Mouse (Mus musculus): Measurements from ENCODE around the gene Fam161a. TPM values are rescaled to one million over a fixed set of nuclear protein-coding genes. Genes with fewer than 3 reads are reported as not detected.

The Fam161a gene
- polyA plus RNA-seq, 1 experiment from 2014 or later, result 9.0 TPM

DNA sequence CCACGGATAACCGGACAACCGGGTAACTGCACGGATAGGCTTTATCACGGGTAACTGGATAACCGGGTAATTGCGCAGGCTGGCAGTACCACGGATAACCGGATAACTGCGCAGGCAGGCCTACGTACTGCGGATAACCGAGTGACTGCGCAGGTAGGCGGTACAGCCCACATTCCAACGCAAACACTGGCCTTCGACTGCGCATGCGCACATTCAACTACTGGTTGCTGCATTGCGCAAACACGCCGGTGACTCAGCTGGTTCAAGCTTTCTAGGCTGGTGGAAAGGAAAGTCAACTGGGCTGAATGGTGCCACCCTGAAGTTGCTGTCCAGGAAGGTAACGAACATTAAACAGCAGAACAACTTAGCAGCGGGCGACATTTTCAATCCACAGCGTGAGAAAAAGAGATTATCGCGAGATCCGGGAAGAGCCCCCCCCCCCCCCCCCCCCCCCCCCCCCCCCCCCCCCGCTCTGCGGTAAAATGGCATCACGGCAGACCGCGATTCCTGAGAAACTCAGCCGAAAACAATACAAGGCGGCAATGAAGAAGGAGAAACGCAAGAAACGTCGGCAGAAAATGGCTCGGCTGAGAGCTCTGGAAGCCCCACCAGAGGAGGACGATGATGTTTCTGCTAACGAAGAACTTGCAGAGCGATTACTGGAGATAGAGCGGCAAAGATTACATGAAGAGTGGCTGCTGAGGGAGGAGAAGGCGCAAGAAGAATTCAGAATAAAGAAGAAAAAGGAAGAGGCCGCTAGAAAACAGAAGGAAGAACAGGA, 34.4 kb upstream of the Fam161a start:
- Histone ChIP-seq H3K4me3 (replicated peaks; ENCODE audit: low read length) (peak overlapping the region; percentile 53), H3K4me1 (replicated peaks; ENCODE audit: control insufficient read depth, insufficient read depth, low read length) (peaks cover 30% of the 10 kb centered on the region), H3K9ac (peak overlapping the region; percentile 72), H3K27ac (peak overlapping the region; percentile 82), H3K9me3 (ENCODE audit: control insufficient read depth, low read length) (peaks cover 44% of the 10 kb centered on the region), H3K36me3 (replicated peaks; ENCODE audit: control insufficient read depth, insufficient read depth) (peaks cover 24% of the 10 kb centered on the region), H3K27me3 (ENCODE audit: control insufficient read depth, insufficient read depth, low read length) (no peaks in the 10 kb centered on the region), H3K4me2 (replicated peaks) (peak overlapping the region; percentile 66)
- ATAC-seq (ENCODE audit: low FRiP score) (peak; percentile 69), DNase-seq (ENCODE audit: low spot score) (peak; percentile 75)
- WGBS, result 48% methylated on average over 43 of the region's 46 CpGs

DNA sequence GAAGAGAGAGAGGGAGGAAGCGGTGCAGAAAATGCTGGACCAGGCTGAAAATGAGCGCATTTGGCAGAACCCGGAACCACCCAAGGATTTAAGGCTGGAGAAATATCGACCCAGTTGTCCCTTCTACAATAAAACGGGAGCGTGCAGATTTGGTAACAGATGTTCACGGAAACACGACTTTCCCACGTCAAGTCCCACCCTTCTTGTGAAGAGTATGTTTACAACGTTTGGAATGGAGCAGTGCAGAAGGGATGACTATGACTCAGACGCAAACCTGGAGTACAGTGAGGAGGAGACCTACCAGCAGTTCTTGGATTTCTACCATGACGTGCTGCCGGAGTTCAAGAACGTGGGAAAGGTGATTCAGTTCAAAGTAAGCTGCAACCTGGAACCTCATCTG, 33.7 kb upstream of the Fam161a start:
- H3K27ac ChIP-seq, result peak overlapping the region; percentile 58; the same call in 1 of the 2 replicates
- peak overlapping the region; percentile 55 for H3K9ac ChIP-seq
- H3K4me3 ChIP-seq (replicated peaks; ENCODE audit: low read length), result peak overlapping the region; percentile 53
- WGBS, result 43% methylated on average over 14 of the region's 14 CpGs
- no peak for DNase-seq (ENCODE audit: low spot score)
- H3K27me3 ChIP-seq (ENCODE audit: control insufficient read depth, insufficient read depth, low read length), result no peaks in the 10 kb centered on the region
- peaks cover 35% of the 10 kb centered on the region for H3K4me1 ChIP-seq (replicated peaks; ENCODE audit: control insufficient read depth, insufficient read depth, low read length)
- no peak for ATAC-seq (ENCODE audit: low FRiP score)
- H3K9me3 ChIP-seq (ENCODE audit: control insufficient read depth, low read length), result peaks cover 44% of the 10 kb centered on the region
- peak overlapping the region; percentile 66 for H3K4me2 ChIP-seq (replicated peaks)
- peaks cover 28% of the 10 kb centered on the region for H3K36me3 ChIP-seq (replicated peaks; ENCODE audit: control insufficient read depth, insufficient read depth)

GRCm38 (mm10) chr11:22978215-22978614, 29.1 kb upstream of the Fam161a start:
- WGBS, result 96% methylated on average over 3 of the region's 3 CpGs
- Histone ChIP-seq H3K4me1 (replicated peaks; ENCODE audit: control insufficient read depth, insufficient read depth, low read length) (peaks cover 51% of the 10 kb centered on the region), H3K27me3 (ENCODE audit: control insufficient read depth, insufficient read depth, low read length) (no peaks in the 10 kb centered on the region), H3K9me3 (ENCODE audit: control insufficient read depth, low read length) (peaks cover 13% of the 10 kb centered on the region), H3K36me3 (replicated peaks; ENCODE audit: control insufficient read depth, insufficient read depth) (peaks cover 28% of the 10 kb centered on the region), H3K4me2 (replicated peaks) (no peak overlapping the region), H3K9ac (no peak overlapping the region), H3K4me3 (replicated peaks; ENCODE audit: low read length) (no peak overlapping the region), H3K27ac (no peak overlapping the region)
- DNase-seq (ENCODE audit: low spot score) (no peak), ATAC-seq (ENCODE audit: low FRiP score) (no peak)

DNA sequence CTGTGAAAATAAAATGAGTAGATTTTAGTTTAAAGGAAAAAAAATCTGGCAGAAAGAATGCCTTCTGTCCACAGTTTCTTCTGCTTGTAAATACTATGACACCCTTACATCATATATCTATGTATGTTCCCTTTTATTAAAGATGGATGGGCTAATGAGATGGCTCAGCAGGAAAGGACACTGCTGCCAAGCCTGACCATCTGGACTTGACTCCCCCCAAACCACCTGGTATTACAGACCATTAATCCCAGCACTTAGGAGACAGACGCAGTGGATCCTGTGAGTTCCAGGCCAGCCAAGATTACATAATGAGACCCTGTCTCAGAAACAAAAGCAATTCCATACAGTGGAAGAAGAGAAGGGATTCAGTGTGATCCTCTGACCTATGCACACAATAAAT, 28.6 kb upstream of the Fam161a start:
- H3K9me3 ChIP-seq (ENCODE audit: control insufficient read depth, low read length), result peaks cover 8% of the 10 kb centered on the region
- peaks cover 23% of the 10 kb centered on the region for H3K36me3 ChIP-seq (replicated peaks; ENCODE audit: control insufficient read depth, insufficient read depth)
- H3K4me2 ChIP-seq (replicated peaks), result no peak overlapping the region
- 45% methylated on average over 1 of the region's 1 CpGs for WGBS
- no peak overlapping the region for H3K4me3 ChIP-seq (replicated peaks; ENCODE audit: low read length)
- no peak overlapping the region for H3K9ac ChIP-seq
- DNase-seq (ENCODE audit: low spot score) (peak; percentile 27), ATAC-seq (ENCODE audit: low FRiP score) (no peak)
- H3K4me1 ChIP-seq (replicated peaks; ENCODE audit: control insufficient read depth, insufficient read depth, low read length), result peaks cover 51% of the 10 kb centered on the region
- H3K27me3 ChIP-seq (ENCODE audit: control insufficient read depth, insufficient read depth, low read length), result no peaks in the 10 kb centered on the region
- H3K27ac ChIP-seq, result no peak overlapping the region

GRCm38 (mm10) chr11:22979221-22979620, 28.1 kb upstream of the Fam161a start:
- no peak overlapping the region for H3K4me3 ChIP-seq (replicated peaks; ENCODE audit: low read length)
- H3K4me2 ChIP-seq (replicated peaks), result no peak overlapping the region
- DNase-seq (ENCODE audit: low spot score), result no peak
- ATAC-seq (ENCODE audit: low FRiP score), result no peak
- H3K27ac ChIP-seq, result no peak overlapping the region
- 96% methylated on average over 1 of the region's 1 CpGs for WGBS
- H3K4me1 ChIP-seq (replicated peaks; ENCODE audit: control insufficient read depth, insufficient read depth, low read length), result peaks cover 47% of the 10 kb centered on the region
- peaks cover 17% of the 10 kb centered on the region for H3K36me3 ChIP-seq (replicated peaks; ENCODE audit: control insufficient read depth, insufficient read depth)
- no peaks in the 10 kb centered on the region for H3K27me3 ChIP-seq (ENCODE audit: control insufficient read depth, insufficient read depth, low read length)
- H3K9me3 ChIP-seq (ENCODE audit: control insufficient read depth, low read length), result peaks cover 3% of the 10 kb centered on the region
- H3K9ac ChIP-seq, result no peak overlapping the region

GRCm38 (mm10) chr11:22981041-22981440, 26.3 kb upstream of the Fam161a start:
- Histone ChIP-seq H3K9ac (peak overlapping the region; percentile 65), H3K9me3 (ENCODE audit: control insufficient read depth, low read length) (no peaks in the 10 kb centered on the region), H3K36me3 (replicated peaks; ENCODE audit: control insufficient read depth, insufficient read depth) (peaks cover 17% of the 10 kb centered on the region), H3K27me3 (ENCODE audit: control insufficient read depth, insufficient read depth, low read length) (no peaks in the 10 kb centered on the region), H3K4me1 (replicated peaks; ENCODE audit: control insufficient read depth, insufficient read depth, low read length) (peaks cover 32% of the 10 kb centered on the region), H3K4me3 (replicated peaks; ENCODE audit: low read length) (peak overlapping the region; percentile 51), H3K27ac (no peak overlapping the region), H3K4me2 (replicated peaks) (peak overlapping the region; percentile 60)
- ATAC-seq (ENCODE audit: low FRiP score) (no peak), DNase-seq (ENCODE audit: low spot score) (no peak)
- WGBS, result 58% methylated on average over 4 of the region's 4 CpGs

DNA sequence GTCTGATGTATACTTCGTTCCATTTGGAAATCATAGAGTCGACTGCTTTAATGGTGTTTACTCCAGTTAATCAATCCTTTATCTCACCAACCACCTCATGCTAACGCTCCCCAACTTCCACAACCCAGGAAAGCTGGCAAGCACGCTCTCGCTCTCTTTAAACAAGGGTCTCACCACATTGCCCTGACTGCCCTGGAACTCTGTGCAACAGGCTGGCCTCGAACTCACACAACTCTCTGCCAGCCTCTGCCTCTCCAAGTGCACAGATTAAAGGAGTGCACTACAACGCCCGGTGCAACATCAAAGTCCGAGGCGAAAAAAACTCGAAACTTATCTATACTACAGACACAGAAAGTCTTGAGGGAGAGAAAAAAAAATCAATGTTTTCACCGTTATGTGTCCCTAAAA, 25.8 kb upstream of the Fam161a start:
- Histone ChIP-seq H3K9ac (peak overlapping the region; percentile 65), H3K27ac (peak overlapping the region; percentile 91), H3K4me1 (replicated peaks; ENCODE audit: control insufficient read depth, insufficient read depth, low read length) (peaks cover 27% of the 10 kb centered on the region), H3K9me3 (ENCODE audit: control insufficient read depth, low read length) (no peaks in the 10 kb centered on the region), H3K36me3 (replicated peaks; ENCODE audit: control insufficient read depth, insufficient read depth) (peaks cover 17% of the 10 kb centered on the region), H3K4me2 (replicated peaks) (peak overlapping the region; percentile 60), H3K4me3 (replicated peaks; ENCODE audit: low read length) (peak overlapping the region; percentile 51), H3K27me3 (ENCODE audit: control insufficient read depth, insufficient read depth, low read length) (no peaks in the 10 kb centered on the region)
- ATAC-seq (ENCODE audit: low FRiP score) (peak; percentile 34), DNase-seq (ENCODE audit: low spot score) (no peak)
- 3% methylated on average over 12 of the region's 12 CpGs for WGBS

DNA sequence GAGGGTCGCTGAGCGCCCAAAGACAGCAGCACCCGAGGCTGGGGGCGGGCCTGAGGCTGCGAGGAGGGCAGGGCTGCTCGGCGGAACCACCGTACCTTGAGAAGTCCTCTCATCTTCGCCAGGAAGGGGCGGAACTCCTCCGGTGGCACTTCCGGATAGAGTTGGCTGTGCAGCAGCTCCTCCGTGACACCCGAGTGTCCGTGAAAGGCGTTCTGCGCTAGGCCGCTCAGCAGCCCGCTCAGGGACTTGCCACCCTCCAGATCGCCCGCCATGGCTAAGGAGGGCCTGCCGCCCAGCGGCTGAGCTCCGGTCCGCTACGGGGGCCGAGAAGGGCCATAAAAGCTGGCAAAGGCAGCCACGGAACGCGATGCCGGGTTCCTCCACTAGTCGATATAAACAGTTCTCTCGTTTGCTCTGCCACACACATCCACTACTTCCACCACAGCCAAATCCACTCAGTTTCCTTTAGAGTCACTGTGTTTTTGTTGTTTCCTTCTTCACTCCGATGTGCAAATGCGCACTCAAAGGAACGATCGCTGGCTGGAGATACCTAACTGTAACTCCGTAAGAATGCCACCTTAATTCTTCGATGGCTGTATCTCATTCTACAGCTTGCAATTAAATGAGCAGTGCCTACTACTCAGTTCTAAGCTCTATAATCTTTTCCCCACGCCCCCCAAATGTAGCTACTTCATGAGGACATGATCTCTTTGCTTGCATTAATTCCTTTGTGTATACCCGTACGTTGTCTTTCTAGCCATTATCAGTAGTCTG, 25.2 kb upstream of the Fam161a start, which contains the start of the genes Gm28048 and Commd1:
Gene Gm28048, minus strand, starts transcription at position 107 of the 774 bp plus-strand sequence.
Gene Commd1, minus strand, starts transcription at position 399 of the 774 bp plus-strand sequence.
- 3% methylated on average over 42 of the region's 42 CpGs for WGBS
- Histone ChIP-seq H3K9ac (peak within 1 kb of the TSS; percentile 65), H3K4me2 (replicated peaks) (peak within 1 kb of the TSS; percentile 60), H3K27ac (peak within 1 kb of the TSS; percentile 91), H3K27me3 (ENCODE audit: control insufficient read depth, insufficient read depth, low read length) (no peaks in the 10 kb centered on the region), H3K9me3 (ENCODE audit: control insufficient read depth, low read length) (no peaks in the 10 kb centered on the region), H3K36me3 (replicated peaks; ENCODE audit: control insufficient read depth, insufficient read depth) (peaks cover 12% of the 10 kb centered on the region), H3K4me1 (replicated peaks; ENCODE audit: control insufficient read depth, insufficient read depth, low read length) (peaks cover 22% of the 10 kb centered on the region), H3K4me3 (replicated peaks; ENCODE audit: low read length) (peak within 1 kb of the TSS; percentile 51)
- DNase-seq (ENCODE audit: low spot score), result peak; percentile 94
- ATAC-seq (ENCODE audit: low FRiP score), result peak; percentile 94

- Histone ChIP-seq H3K27ac (peak overlapping the region; percentile 91; the same call in 1 of the 2 replicates), H3K4me2 (replicated peaks) (peak overlapping the region; percentile 60)
These were observed 24.5 kb upstream of the Fam161a start for GRCm38 (mm10) chr11:22982846-22983245.

More at GRCm38 (mm10) chr11:22982846-22983245, 24.5 kb upstream of the Fam161a start:
- Histone ChIP-seq H3K27me3 (ENCODE audit: control insufficient read depth, insufficient read depth, low read length) (no peaks in the 10 kb centered on the region), H3K9ac (peak overlapping the region; percentile 65; the same call in 1 of the 2 replicates), H3K4me3 (replicated peaks; ENCODE audit: low read length) (peak overlapping the region; percentile 51; the same call in 1 of the 2 replicates), H3K36me3 (replicated peaks; ENCODE audit: control insufficient read depth, insufficient read depth) (peaks cover 6% of the 10 kb centered on the region), H3K4me1 (replicated peaks; ENCODE audit: control insufficient read depth, insufficient read depth, low read length) (peaks cover 22% of the 10 kb centered on the region), H3K9me3 (ENCODE audit: control insufficient read depth, low read length) (no peaks in the 10 kb centered on the region)
- DNase-seq (ENCODE audit: low spot score), result no peak
- WGBS, result 80% methylated on average over 6 of the region's 6 CpGs
- no peak for ATAC-seq (ENCODE audit: low FRiP score)
